30 mouse cellular contexts compared by ENCODE assay signal in the genomic region with DNA sequence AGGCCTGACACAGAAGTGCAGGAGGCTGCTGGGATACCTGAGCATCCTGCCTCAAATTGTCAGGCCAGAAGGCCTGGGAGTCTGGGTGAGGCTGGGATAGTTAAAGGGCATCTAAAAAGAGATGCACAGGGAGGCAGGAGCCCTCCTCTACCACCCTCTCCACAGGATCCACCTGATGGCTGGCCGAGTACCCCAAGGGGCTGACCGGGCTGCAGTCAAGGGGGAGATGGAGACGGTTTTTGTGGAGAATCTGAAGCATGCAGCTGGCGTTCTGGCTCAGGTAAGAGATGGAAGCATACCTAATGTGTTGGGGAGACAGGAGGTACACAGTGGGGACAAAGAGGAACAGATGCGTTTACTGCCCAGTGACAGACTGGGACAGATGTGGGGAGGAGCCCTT. TPM values are rescaled to one million over a fixed set of nuclear protein-coding genes. Genes with fewer than 3 reads are reported as not detected.
A peak's percentile ranks its signal among the peaks of the same experiment; 100 is the strongest.
DNase-seq lines count a peak whose midpoint lies in the region; ATAC-seq and TF ChIP-seq lines count a peak whose summit lies in the region.
"Had no signal": no experiment of that assay in that cellular context is flagged by ENCODE, and none has a peak within 500 bp of the region (broad histone marks: within the 10 kb centered on the region; RNA-seq: fewer than 3 reads in every experiment).

No protein-coding gene starts in this region.

- H3K9ac ChIP-seq in forebrain, embryonic 15.5 days (replicated peaks) = no peak overlapping the region
- no peak overlapping the region for H3K9ac ChIP-seq in forebrain, embryonic 14.5 days (ENCODE audit: low read length)
- 0 out of 2 replicates have a peak overlapping the region, but pooled peaks have one; percentile 0 for H3K9ac ChIP-seq in intestine, embryonic 16.5 days (ENCODE audit: low read depth, low read length)
- no peak overlapping the region for H3K9ac ChIP-seq in intestine, postnatal 0 days (ENCODE audit: low read depth, low read length)
- H3K9ac ChIP-seq in neural tube, embryonic 13.5 days = 0 out of 2 replicates have a peak overlapping the region, but pooled peaks have one; percentile 17
- no peak overlapping the region for H3K9ac ChIP-seq in neural tube, embryonic 15.5 days (replicated peaks)

- no peak overlapping the region for H3K4me2 ChIP-seq in forebrain, embryonic 15.5 days (replicated peaks)
- no peak overlapping the region for H3K4me2 ChIP-seq in forebrain, embryonic 14.5 days (ENCODE audit: low read length)
- H3K4me2 ChIP-seq in intestine, embryonic 16.5 days (ENCODE audit: low read depth, low read length) = no peak overlapping the region
- H3K4me2 ChIP-seq in intestine, postnatal 0 days (replicated peaks; ENCODE audit: low read depth) = no peak overlapping the region
- H3K4me2 ChIP-seq in neural tube, embryonic 13.5 days = no peak overlapping the region
- no peak overlapping the region for H3K4me2 ChIP-seq in neural tube, embryonic 15.5 days

- 82% methylated on average over 5 of the region's 5 CpGs for WGBS in cerebellum, adult 2 months
- 88% methylated on average over 5 of the region's 5 CpGs for WGBS in forebrain, embryonic 15.5 days
- 83% methylated on average over 5 of the region's 5 CpGs for WGBS in forebrain, embryonic 14.5 days
- 82% methylated on average over 5 of the region's 5 CpGs for WGBS in intestine, embryonic 16.5 days
- 94% methylated on average over 5 of the region's 5 CpGs for WGBS in intestine, postnatal 0 days
- 83% methylated on average over 5 of the region's 5 CpGs for WGBS in neural tube, embryonic 13.5 days
- WGBS in neural tube, embryonic 15.5 days = 83% methylated on average over 5 of the region's 5 CpGs

- no peak overlapping the region for H3K4me3 ChIP-seq in cerebellum, adult 2 months (replicated peaks; ENCODE audit: insufficient read depth, low read depth, low read length)
- H3K4me3 ChIP-seq in forebrain, embryonic 15.5 days = no peak overlapping the region
- no peak overlapping the region for H3K4me3 ChIP-seq in forebrain, embryonic 14.5 days (ENCODE audit: low read depth, low read length)
- no peak overlapping the region for H3K4me3 ChIP-seq in intestine, embryonic 16.5 days (ENCODE audit: low read length)
- H3K4me3 ChIP-seq in intestine, postnatal 0 days (ENCODE audit: low read depth, low read length) = no peak overlapping the region
- no peak overlapping the region for H3K4me3 ChIP-seq in neural tube, embryonic 13.5 days
- no peak overlapping the region for H3K4me3 ChIP-seq in neural tube, embryonic 15.5 days (replicated peaks)
- H3K4me3 ChIP-seq: erythroblast, embryonic 14.5 days; heart, embryonic 12.5 days; heart, embryonic 15.5 days had no signal

- no peak for TF ChIP-seq POLR2A in cerebellum, adult 2 months (IDR thresholded peaks at IDR 0.05; ENCODE audit: borderline replicate concordance, insufficient read depth, low read length)

- peaks cover 46% of the 10 kb centered on the region for H3K36me3 ChIP-seq in forebrain, embryonic 15.5 days
- H3K36me3 ChIP-seq in forebrain, embryonic 14.5 days (ENCODE audit: control insufficient read depth, insufficient read depth, low read length) = peaks cover 51% of the 10 kb centered on the region
- peaks cover 17% of the 10 kb centered on the region for H3K36me3 ChIP-seq in intestine, embryonic 16.5 days (ENCODE audit: control insufficient read depth, insufficient read depth, low read length)
- peaks cover 42% of the 10 kb centered on the region for H3K36me3 ChIP-seq in intestine, postnatal 0 days (ENCODE audit: control insufficient read depth, insufficient read depth)
- H3K36me3 ChIP-seq in neural tube, embryonic 13.5 days = peaks cover 49% of the 10 kb centered on the region
- H3K36me3 ChIP-seq in neural tube, embryonic 15.5 days = peaks cover 45% of the 10 kb centered on the region

- DNase-seq in cerebellum, adult 9-10 months = peak; percentile 15
- DNase-seq in cerebellum, adult 2 months = no peak
- DNase-seq in forebrain, embryonic 14.5 days (ENCODE audit: low spot score) = no peak
- DNase-seq: adrenal gland, postnatal 10 days; adrenal gland, postnatal 36 days; cerebellum, adult 11 months; cerebellum, adult 8-10 months; cerebellum, postnatal 36 days; embryo, embryonic 11 days; gastrocnemius, postnatal 10 days; gastrocnemius, postnatal 36 days; heart, postnatal 10 days; heart, postnatal 36 days; kidney, adult 18-20 months had no signal

- TF ChIP-seq CTCF in cerebellum, adult 2 months (IDR thresholded peaks at IDR 0.05; ENCODE audit: borderline replicate concordance, insufficient read depth, low read depth, low read length) = no peak
- TF ChIP-seq CTCF in intestine, postnatal 0 days (IDR thresholded peaks at IDR 0.05; ENCODE audit: low read depth) = no peak

- H3K27me3 ChIP-seq in cerebellum, adult 2 months (ENCODE audit: control insufficient read depth, insufficient read depth, low read length) = no peaks in the 10 kb centered on the region
- H3K27me3 ChIP-seq in forebrain, embryonic 15.5 days = no peaks in the 10 kb centered on the region
- no peaks in the 10 kb centered on the region for H3K27me3 ChIP-seq in forebrain, embryonic 14.5 days (replicated peaks; ENCODE audit: control insufficient read depth, insufficient read depth, low read length)
- no peaks in the 10 kb centered on the region for H3K27me3 ChIP-seq in intestine, embryonic 16.5 days (replicated peaks; ENCODE audit: control insufficient read depth, insufficient read depth, low read length)
- no peaks in the 10 kb centered on the region for H3K27me3 ChIP-seq in intestine, postnatal 0 days (replicated peaks; ENCODE audit: control insufficient read depth, insufficient read depth, low read length)
- H3K27me3 ChIP-seq in neural tube, embryonic 13.5 days = no peaks in the 10 kb centered on the region
- H3K27me3 ChIP-seq in neural tube, embryonic 15.5 days (replicated peaks) = no peaks in the 10 kb centered on the region
- H3K27me3 ChIP-seq: CH12.LX; embryonic facial prominence, embryonic 13.5 days; heart, embryonic 12.5 days; heart, embryonic 15.5 days; hindbrain, embryonic 13.5 days; Patski had no signal

- no peaks in the 10 kb centered on the region for H3K9me3 ChIP-seq in forebrain, embryonic 15.5 days
- H3K9me3 ChIP-seq in forebrain, embryonic 14.5 days (replicated peaks; ENCODE audit: control insufficient read depth, low read length) = no peaks in the 10 kb centered on the region
- no peaks in the 10 kb centered on the region for H3K9me3 ChIP-seq in intestine, embryonic 16.5 days (ENCODE audit: control insufficient read depth, low read length)
- H3K9me3 ChIP-seq in intestine, postnatal 0 days (ENCODE audit: control insufficient read depth) = no peaks in the 10 kb centered on the region
- no peaks in the 10 kb centered on the region for H3K9me3 ChIP-seq in neural tube, embryonic 13.5 days
- H3K9me3 ChIP-seq in neural tube, embryonic 15.5 days (replicated peaks) = no peaks in the 10 kb centered on the region
- H3K9me3 ChIP-seq: embryonic facial prominence, embryonic 10.5 days; embryonic facial prominence, embryonic 13.5 days; G1E; heart, embryonic 12.5 days; heart, embryonic 15.5 days; hindbrain, embryonic 10.5 days; hindbrain, embryonic 13.5 days had no signal

- H3K4me1 ChIP-seq in cerebellum, adult 2 months (ENCODE audit: control insufficient read depth, insufficient read depth, low read length) = peaks cover 3% of the 10 kb centered on the region
- H3K4me1 ChIP-seq in forebrain, embryonic 15.5 days = peaks cover 18% of the 10 kb centered on the region
- peaks cover 10% of the 10 kb centered on the region; the same call in 1 of the 2 replicates for H3K4me1 ChIP-seq in forebrain, embryonic 14.5 days (ENCODE audit: control insufficient read depth, insufficient read depth, low read length)
- peaks cover 8% of the 10 kb centered on the region for H3K4me1 ChIP-seq in intestine, embryonic 16.5 days (ENCODE audit: control insufficient read depth, insufficient read depth, low read length)
- no peaks in the 10 kb centered on the region for H3K4me1 ChIP-seq in intestine, postnatal 0 days (replicated peaks; ENCODE audit: control insufficient read depth, insufficient read depth, low read length)
- H3K4me1 ChIP-seq in neural tube, embryonic 13.5 days (replicated peaks) = peaks cover 19% of the 10 kb centered on the region
- peaks cover 18% of the 10 kb centered on the region for H3K4me1 ChIP-seq in neural tube, embryonic 15.5 days

- ATAC-seq in forebrain, embryonic 15.5 days (replicated peaks) = no peak
- ATAC-seq in forebrain, embryonic 14.5 days = no peak
- ATAC-seq in intestine, embryonic 16.5 days = no peak
- no peak for ATAC-seq in intestine, postnatal 0 days
- no peak for ATAC-seq in neural tube, embryonic 13.5 days (ENCODE audit: low read depth)
- no peak for ATAC-seq in neural tube, embryonic 15.5 days (ENCODE audit: low FRiP score)
- ATAC-seq: forebrain, embryonic 16.5 days; Patski had no signal

- no peak overlapping the region for H3K27ac ChIP-seq in cerebellum, adult 2 months (ENCODE audit: insufficient read depth, low read length)
- peak overlapping the region; percentile 18; the same call in 1 of the 2 replicates for H3K27ac ChIP-seq in forebrain, embryonic 15.5 days (replicated peaks)
- H3K27ac ChIP-seq in forebrain, embryonic 14.5 days (ENCODE audit: low read depth, low read length) = no peak overlapping the region
- H3K27ac ChIP-seq in intestine, embryonic 16.5 days (ENCODE audit: low read length) = no peak overlapping the region
- no peak overlapping the region for H3K27ac ChIP-seq in intestine, postnatal 0 days (ENCODE audit: low read depth, low read length)
- no peak overlapping the region for H3K27ac ChIP-seq in neural tube, embryonic 13.5 days (replicated peaks)
- H3K27ac ChIP-seq in neural tube, embryonic 15.5 days (replicated peaks) = no peak overlapping the region

RNA-seq across cellular contexts. Expression of a gene that starts 47.6 kb away (rescaled TPM):
- 38.0 and 38.6 TPM in 2 replicates for polyA plus RNA-seq in cerebellum, adult 2 months (2012; rRNA removed)
- 10.9 and 12.7 TPM in 2 replicates for polyA plus RNA-seq in forebrain, embryonic 15.5 days (2015; fragmentation: Nextera tagmentation; extraction: Ambion mirVana)
- polyA plus RNA-seq in forebrain, embryonic 14.5 days (2014; fragmentation: Nextera tagmentation; extraction: Ambion mirVana) = 8.0 and 10.0 TPM in 2 replicates
- 4.5 and 4.7 TPM in 2 replicates for polyA plus RNA-seq in intestine, embryonic 16.5 days (2015; fragmentation: Nextera tagmentation; extraction: Ambion mirVana)
- 2.8 and 4.2 TPM in 2 replicates for polyA plus RNA-seq in intestine, postnatal 0 days (2015; fragmentation: Nextera tagmentation; extraction: Ambion mirVana)
- 7.8 and 9.1 TPM in 2 replicates for polyA plus RNA-seq in neural tube, embryonic 13.5 days (2015; fragmentation: Nextera tagmentation; extraction: Ambion mirVana)
- polyA plus RNA-seq in neural tube, embryonic 15.5 days (2015; fragmentation: Nextera tagmentation; extraction: Ambion mirVana) = 7.1 and 8.3 TPM in 2 replicates

RNA-seq across cellular contexts. Expression of a gene that starts 47.7 kb away (rescaled TPM):
- polyA plus RNA-seq in cerebellum, adult 2 months (2012; rRNA removed) = 61.0 and 65.8 TPM in 2 replicates
- 115 and 122 TPM in 2 replicates for polyA plus RNA-seq in forebrain, embryonic 15.5 days (2015; fragmentation: Nextera tagmentation; extraction: Ambion mirVana)
- 119 TPM in 2 replicates for polyA plus RNA-seq in forebrain, embryonic 14.5 days (2014; fragmentation: Nextera tagmentation; extraction: Ambion mirVana)
- polyA plus RNA-seq in intestine, embryonic 16.5 days (2015; fragmentation: Nextera tagmentation; extraction: Ambion mirVana) = 96.6 and 107 TPM in 2 replicates
- 71.8 and 76.0 TPM in 2 replicates for polyA plus RNA-seq in intestine, postnatal 0 days (2015; fragmentation: Nextera tagmentation; extraction: Ambion mirVana)
- 107 and 119 TPM in 2 replicates for polyA plus RNA-seq in neural tube, embryonic 13.5 days (2015; fragmentation: Nextera tagmentation; extraction: Ambion mirVana)
- 99.7 and 103 TPM in 2 replicates for polyA plus RNA-seq in neural tube, embryonic 15.5 days (2015; fragmentation: Nextera tagmentation; extraction: Ambion mirVana)

Comparison
In these comparisons a context has a peak if more than half of its experiments do, and no peak if none do; other contexts are left out.
1. H3K9ac ChIP-seq: peak in intestine, embryonic 16.5 days (single experiment) and neural tube, embryonic 13.5 days (single experiment); none in forebrain, embryonic 15.5 days (single experiment), forebrain, embryonic 14.5 days (single experiment), intestine, postnatal 0 days (single experiment) and neural tube, embryonic 15.5 days (single experiment).